Mouse (Mus musculus): ENCODE results near the gene Pakap. TPM values are rescaled to one million over a fixed set of nuclear protein-coding genes. Genes with fewer than 3 reads are reported as not detected.

Gene Pakap
- polyA plus RNA-seq, 1 experiment from 2014 or later = 1.7 TPM

DNA sequence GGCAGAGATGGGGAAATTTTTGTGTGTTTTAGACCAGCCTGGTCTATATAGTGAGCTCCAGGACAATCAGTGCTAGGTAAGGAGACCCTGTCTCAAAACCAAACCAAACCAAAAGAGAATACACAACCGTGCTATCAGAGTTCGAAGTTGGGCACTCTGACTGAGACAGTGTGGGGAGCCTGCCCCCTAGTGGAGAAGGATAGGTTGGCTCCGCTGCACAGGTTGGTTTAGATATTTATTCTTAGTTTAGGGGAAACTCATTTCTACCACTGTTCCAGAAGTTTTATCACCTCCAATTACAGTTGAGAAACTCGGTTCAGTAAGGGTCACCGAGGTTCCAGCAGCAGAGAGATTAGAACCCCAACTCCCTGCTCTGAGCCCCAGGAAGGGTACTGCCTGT, 336.2 kb downstream of the Pakap start:
- H3K4me2 ChIP-seq (ENCODE audit: low read depth, low read length) = no peak overlapping the region
- H3K27ac ChIP-seq (ENCODE audit: low read length) = no peak overlapping the region
- H3K36me3 ChIP-seq (ENCODE audit: control insufficient read depth, insufficient read depth) = no peaks in the 10 kb centered on the region
- H3K4me3 ChIP-seq (ENCODE audit: low read depth, low read length) = no peak overlapping the region
- H3K9me3 ChIP-seq (replicated peaks; ENCODE audit: control insufficient read depth, low read length) = no peaks in the 10 kb centered on the region
- ATAC-seq (ENCODE audit: low read depth) = no peak
- no peaks in the 10 kb centered on the region for H3K27me3 ChIP-seq (ENCODE audit: control insufficient read depth, insufficient read depth, low read depth, low read length)
- no peaks in the 10 kb centered on the region for H3K4me1 ChIP-seq (ENCODE audit: control insufficient read depth, low read depth, low read length)
- no peak overlapping the region for H3K9ac ChIP-seq (ENCODE audit: low read depth, low read length)
- WGBS (ENCODE audit: insufficient replicate concordance) = 8% methylated on average over 5 of the region's 5 CpGs

DNA sequence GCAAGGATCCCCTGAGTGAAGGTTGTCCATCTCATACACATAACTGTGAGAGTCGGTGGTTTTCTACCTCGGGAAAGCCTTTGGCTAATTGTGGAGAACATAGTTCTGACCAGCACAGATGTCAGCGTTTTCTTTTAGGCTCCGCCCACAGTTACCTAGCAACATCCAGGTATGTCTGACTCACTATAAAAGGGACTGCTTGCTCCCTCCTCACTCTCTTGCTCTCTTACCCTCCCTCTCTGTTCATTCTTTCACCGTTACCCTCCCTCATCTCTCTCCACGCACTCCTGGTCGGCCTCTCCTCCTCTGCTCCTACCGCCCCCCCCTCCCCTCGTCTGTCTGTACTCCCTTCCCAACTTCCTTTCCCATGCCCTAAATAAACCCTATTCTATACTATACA, 336.7 kb downstream of the Pakap start:
- H3K27me3 ChIP-seq (ENCODE audit: control insufficient read depth, insufficient read depth, low read depth, low read length) = no peaks in the 10 kb centered on the region

DNA sequence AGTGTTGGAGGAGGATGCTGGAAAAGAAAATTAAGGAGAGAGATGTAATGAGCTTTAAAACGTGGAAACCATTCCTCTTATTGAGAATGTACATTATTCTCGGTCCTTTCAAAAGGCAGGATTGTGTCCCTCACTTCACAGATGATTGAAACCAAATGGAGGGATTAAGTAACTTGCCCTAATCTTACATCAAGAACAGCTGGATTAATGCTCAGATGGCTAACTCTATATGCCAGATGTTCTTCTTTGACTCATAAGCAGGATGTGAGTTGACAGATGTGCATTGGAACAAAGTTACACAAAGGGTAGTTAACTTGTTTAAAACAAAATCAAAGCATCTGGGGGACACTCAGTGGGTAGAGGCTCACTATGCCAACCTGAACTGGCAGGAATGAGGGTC, 338.7 kb downstream of the Pakap start:
- Histone ChIP-seq H3K9ac (ENCODE audit: low read depth, low read length) (no peak overlapping the region), H3K36me3 (ENCODE audit: control insufficient read depth, insufficient read depth) (no peaks in the 10 kb centered on the region), H3K4me3 (ENCODE audit: low read depth, low read length) (no peak overlapping the region), H3K27ac (ENCODE audit: low read length) (no peak overlapping the region), H3K9me3 (replicated peaks; ENCODE audit: control insufficient read depth, low read length) (no peaks in the 10 kb centered on the region), H3K27me3 (ENCODE audit: control insufficient read depth, insufficient read depth, low read depth, low read length) (no peaks in the 10 kb centered on the region), H3K4me2 (ENCODE audit: low read depth, low read length) (no peak overlapping the region), H3K4me1 (ENCODE audit: control insufficient read depth, low read depth, low read length) (no peaks in the 10 kb centered on the region)
- 43% methylated on average over 2 of the region's 2 CpGs for WGBS (ENCODE audit: insufficient replicate concordance)
- ATAC-seq (ENCODE audit: low read depth) = no peak

More for the DNA sequence above, 336.7 kb downstream of the Pakap start:
- no peak for ATAC-seq (ENCODE audit: low read depth)
- H3K36me3 ChIP-seq (ENCODE audit: control insufficient read depth, insufficient read depth) = no peaks in the 10 kb centered on the region
- no peaks in the 10 kb centered on the region for H3K4me1 ChIP-seq (ENCODE audit: control insufficient read depth, low read depth, low read length)
- no peak overlapping the region for H3K9ac ChIP-seq (ENCODE audit: low read depth, low read length)
- no peak overlapping the region for H3K4me2 ChIP-seq (ENCODE audit: low read depth, low read length)
- H3K9me3 ChIP-seq (replicated peaks; ENCODE audit: control insufficient read depth, low read length) = no peaks in the 10 kb centered on the region
- no peak overlapping the region for H3K27ac ChIP-seq (ENCODE audit: low read length)
- H3K4me3 ChIP-seq (ENCODE audit: low read depth, low read length) = no peak overlapping the region
- 27% methylated on average over 9 of the region's 9 CpGs for WGBS (ENCODE audit: insufficient replicate concordance)

DNA sequence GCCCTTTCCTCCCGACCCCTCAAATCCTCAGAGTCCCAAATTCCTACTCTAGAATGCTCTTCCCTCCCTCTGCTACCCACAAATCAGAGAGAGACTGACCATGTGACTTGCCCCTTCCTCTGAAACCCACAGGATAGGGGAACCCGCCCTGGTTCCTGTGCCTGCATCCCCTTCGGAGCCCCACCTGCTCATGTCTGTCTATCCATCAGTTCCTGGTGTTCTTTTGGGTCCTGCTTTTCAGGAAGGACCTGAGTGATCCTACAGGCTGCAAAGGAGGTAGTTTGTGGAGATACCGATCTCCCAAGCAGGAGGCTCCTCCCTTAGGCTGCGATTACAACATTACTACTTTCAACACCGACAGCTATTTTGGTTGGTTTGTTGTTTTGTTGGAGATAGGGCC, 340.9 kb downstream of the Pakap start:
- Histone ChIP-seq H3K27ac (ENCODE audit: low read length) (no peak overlapping the region), H3K27me3 (ENCODE audit: control insufficient read depth, insufficient read depth, low read depth, low read length) (no peaks in the 10 kb centered on the region), H3K4me2 (ENCODE audit: low read depth, low read length) (no peak overlapping the region), H3K4me3 (ENCODE audit: low read depth, low read length) (no peak overlapping the region), H3K4me1 (ENCODE audit: control insufficient read depth, low read depth, low read length) (no peaks in the 10 kb centered on the region), H3K36me3 (ENCODE audit: control insufficient read depth, insufficient read depth) (no peaks in the 10 kb centered on the region), H3K9ac (ENCODE audit: low read depth, low read length) (no peak overlapping the region), H3K9me3 (replicated peaks; ENCODE audit: control insufficient read depth, low read length) (no peaks in the 10 kb centered on the region)
- 19% methylated on average over 6 of the region's 6 CpGs for whole genome bisulfite sequencing (ENCODE audit: insufficient replicate concordance)
- ATAC-seq (ENCODE audit: low read depth) = no peak

DNA sequence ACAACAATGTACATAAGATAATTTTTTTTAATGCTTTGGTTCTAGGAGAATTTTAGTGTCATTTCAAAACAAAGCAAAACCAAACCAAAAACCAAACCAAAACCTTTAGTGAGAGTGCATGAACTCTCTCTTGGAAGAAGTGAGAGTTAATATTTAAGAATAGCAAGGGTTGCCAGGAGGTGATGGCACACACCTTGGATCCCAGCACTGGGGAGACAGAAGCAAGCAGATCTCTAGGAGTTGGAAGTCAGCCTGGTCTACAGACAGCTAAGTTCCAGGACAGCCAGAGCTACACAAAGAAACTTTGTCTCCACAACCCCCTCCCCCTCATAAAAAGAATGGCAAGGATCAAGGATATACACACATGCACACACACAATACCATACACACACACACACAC, 345.0 kb downstream of the Pakap start:
- Histone ChIP-seq H3K4me3 (ENCODE audit: low read depth, low read length) (no peak overlapping the region), H3K9ac (ENCODE audit: low read depth, low read length) (no peak overlapping the region), H3K9me3 (replicated peaks; ENCODE audit: control insufficient read depth, low read length) (no peaks in the 10 kb centered on the region), H3K4me1 (ENCODE audit: control insufficient read depth, low read depth, low read length) (no peaks in the 10 kb centered on the region), H3K27me3 (ENCODE audit: control insufficient read depth, insufficient read depth, low read depth, low read length) (no peaks in the 10 kb centered on the region), H3K27ac (ENCODE audit: low read length) (no peak overlapping the region), H3K36me3 (ENCODE audit: control insufficient read depth, insufficient read depth) (no peaks in the 10 kb centered on the region), H3K4me2 (ENCODE audit: low read depth, low read length) (no peak overlapping the region)
- no peak for ATAC-seq (ENCODE audit: low read depth)

DNA sequence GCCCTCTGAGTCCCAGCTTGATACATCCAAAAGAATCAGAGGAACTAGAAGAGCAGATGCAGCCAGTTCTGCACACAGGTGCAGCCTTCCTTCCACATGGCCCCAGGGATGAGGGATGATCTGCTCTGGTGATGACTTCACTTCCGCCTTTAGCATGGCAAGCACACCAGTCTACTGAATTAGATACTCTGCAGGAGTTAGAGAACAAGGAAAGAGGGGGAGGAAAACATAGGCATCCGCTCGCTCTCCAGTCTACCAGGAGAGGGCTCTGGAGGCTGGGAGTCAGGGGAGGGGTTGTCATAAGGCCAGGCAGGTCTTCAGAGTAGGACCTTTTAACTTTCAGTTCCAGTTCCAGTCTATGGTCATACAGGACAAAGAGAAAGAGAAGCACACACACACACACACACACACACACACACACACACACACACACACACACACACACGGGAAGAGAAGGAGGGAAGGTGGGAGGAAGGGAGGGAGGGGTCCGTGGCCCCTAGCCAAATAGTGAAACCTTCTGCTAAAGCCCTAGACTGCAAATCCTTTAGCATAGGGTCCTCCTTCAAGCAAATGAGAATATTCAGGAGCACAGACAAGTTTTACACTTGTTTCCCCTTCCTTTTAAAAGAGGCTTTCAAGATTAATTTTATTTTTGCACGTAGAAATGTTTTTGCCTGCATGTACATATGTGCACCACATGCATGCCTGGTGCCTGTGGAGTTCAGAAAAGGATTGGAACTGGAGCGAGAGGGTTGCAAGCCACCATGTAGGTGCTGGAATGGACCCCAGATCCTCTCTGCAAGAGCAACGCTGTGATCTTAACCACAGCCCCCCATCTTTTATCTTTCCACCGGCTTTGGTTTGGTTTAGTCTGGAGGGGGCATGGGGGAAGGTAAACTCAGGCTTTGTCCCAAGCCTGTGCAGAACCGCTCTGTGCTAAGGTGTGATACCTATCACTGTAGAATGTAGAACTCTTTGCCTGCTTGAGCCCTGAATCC, 346.5 kb downstream of the Pakap start:
- Histone ChIP-seq H3K4me1 (ENCODE audit: control insufficient read depth, low read depth, low read length) (no peaks in the 10 kb centered on the region), H3K27me3 (ENCODE audit: control insufficient read depth, insufficient read depth, low read depth, low read length) (no peaks in the 10 kb centered on the region), H3K4me2 (ENCODE audit: low read depth, low read length) (no peak overlapping the region), H3K36me3 (ENCODE audit: control insufficient read depth, insufficient read depth) (no peaks in the 10 kb centered on the region), H3K9me3 (replicated peaks; ENCODE audit: control insufficient read depth, low read length) (no peaks in the 10 kb centered on the region), H3K9ac (ENCODE audit: low read depth, low read length) (no peak overlapping the region), H3K27ac (ENCODE audit: low read length) (no peak overlapping the region), H3K4me3 (ENCODE audit: low read depth, low read length) (no peak overlapping the region)
- 58% methylated on average over 10 of the region's 10 CpGs for WGBS (ENCODE audit: insufficient replicate concordance)
- no peak for ATAC-seq (ENCODE audit: low read depth)

DNA sequence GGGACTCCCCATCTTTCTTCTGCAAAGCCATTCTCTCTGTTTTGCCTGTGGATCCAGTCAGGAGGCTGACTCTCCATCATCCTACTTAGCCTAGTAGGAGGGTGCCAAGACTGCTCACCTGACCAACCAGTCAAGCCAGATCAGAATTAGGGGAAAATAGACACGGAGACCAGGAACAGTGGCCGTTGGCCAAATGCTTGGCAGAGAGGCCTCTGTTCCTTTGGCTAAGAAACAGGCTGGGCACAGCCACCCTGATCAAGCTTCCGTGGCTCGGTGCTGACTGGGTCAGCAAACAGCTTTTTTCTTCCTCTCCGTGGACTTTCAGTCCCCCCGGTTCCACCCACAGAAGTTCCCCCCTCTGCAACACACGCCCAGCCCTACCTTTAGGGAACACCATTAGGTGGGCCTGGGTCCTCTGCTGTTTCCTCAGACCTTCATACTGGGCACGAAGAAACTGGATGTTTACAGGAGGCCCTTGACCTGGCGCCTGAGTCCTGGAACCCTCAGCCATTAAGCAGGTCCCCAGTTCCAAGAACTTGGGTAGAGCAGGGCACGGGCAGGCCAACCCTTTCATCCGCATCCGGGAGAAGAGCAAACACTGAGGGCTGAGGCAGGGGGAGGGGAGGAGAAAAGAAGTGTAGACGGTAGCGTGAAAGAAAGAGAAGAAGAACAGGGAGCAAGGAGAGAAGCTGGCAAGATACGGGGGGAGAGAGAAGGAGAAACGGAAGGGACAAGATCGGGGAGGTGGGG, 347.4 kb downstream of the Pakap start:
- Histone ChIP-seq H3K27ac (ENCODE audit: low read length) (no peak overlapping the region), H3K36me3 (ENCODE audit: control insufficient read depth, insufficient read depth) (no peaks in the 10 kb centered on the region), H3K9me3 (replicated peaks; ENCODE audit: control insufficient read depth, low read length) (no peaks in the 10 kb centered on the region), H3K4me2 (ENCODE audit: low read depth, low read length) (peak overlapping the region; percentile 48), H3K4me3 (ENCODE audit: low read depth, low read length) (peak overlapping the region; percentile 20; the same call in 1 of the 2 replicates), H3K4me1 (ENCODE audit: control insufficient read depth, low read depth, low read length) (no peaks in the 10 kb centered on the region), H3K9ac (ENCODE audit: low read depth, low read length) (no peak overlapping the region), H3K27me3 (ENCODE audit: control insufficient read depth, insufficient read depth, low read depth, low read length) (no peaks in the 10 kb centered on the region)
- ATAC-seq (ENCODE audit: low read depth) = no peak
- WGBS (ENCODE audit: insufficient replicate concordance) = 25% methylated on average over 17 of the region's 17 CpGs

DNA sequence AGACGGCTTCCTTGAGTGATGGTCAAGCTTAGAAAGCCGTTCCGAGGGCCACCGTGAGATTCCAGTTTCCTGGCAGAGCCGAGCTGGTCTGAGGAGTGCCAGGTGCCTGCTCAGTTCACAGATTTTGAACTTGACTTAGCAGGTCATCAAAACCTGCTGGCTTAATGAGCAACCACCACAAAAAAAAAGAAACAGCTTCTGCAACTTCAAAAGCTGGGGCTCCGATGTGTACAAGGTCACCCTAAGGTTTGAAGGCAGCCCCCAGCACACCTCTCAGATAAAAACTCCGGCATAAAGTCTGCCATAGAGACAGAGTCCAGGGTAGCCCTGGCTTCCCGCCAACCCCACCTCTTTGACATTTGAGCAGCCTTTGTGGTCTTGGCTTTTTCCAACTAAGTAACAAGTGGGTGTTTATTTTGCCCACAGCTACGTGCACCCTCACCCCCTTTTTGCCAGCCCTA, 348.3 kb downstream of the Pakap start, which contains the start of gene D630039A03Rik:
Gene D630039A03Rik (minus strand): TSS at position 97 of the 461 bp plus-strand sequence.
- Histone ChIP-seq H3K36me3 (ENCODE audit: control insufficient read depth, insufficient read depth) (no peaks in the 10 kb centered on the region), H3K4me2 (ENCODE audit: low read depth, low read length) (peak within 1 kb of the TSS; percentile 48), H3K9me3 (replicated peaks; ENCODE audit: control insufficient read depth, low read length) (no peaks in the 10 kb centered on the region), H3K27ac (ENCODE audit: low read length) (no peak within 1 kb of the TSS), H3K9ac (ENCODE audit: low read depth, low read length) (no peak within 1 kb of the TSS), H3K4me1 (ENCODE audit: control insufficient read depth, low read depth, low read length) (no peaks in the 10 kb centered on the region), H3K4me3 (ENCODE audit: low read depth, low read length) (peak within 1 kb of the TSS; percentile 20; the same call in 1 of the 2 replicates), H3K27me3 (ENCODE audit: control insufficient read depth, insufficient read depth, low read depth, low read length) (no peaks in the 10 kb centered on the region)
- WGBS (ENCODE audit: insufficient replicate concordance) = 29% methylated on average over 9 of the region's 9 CpGs
- ATAC-seq (ENCODE audit: low read depth) = no peak

DNA sequence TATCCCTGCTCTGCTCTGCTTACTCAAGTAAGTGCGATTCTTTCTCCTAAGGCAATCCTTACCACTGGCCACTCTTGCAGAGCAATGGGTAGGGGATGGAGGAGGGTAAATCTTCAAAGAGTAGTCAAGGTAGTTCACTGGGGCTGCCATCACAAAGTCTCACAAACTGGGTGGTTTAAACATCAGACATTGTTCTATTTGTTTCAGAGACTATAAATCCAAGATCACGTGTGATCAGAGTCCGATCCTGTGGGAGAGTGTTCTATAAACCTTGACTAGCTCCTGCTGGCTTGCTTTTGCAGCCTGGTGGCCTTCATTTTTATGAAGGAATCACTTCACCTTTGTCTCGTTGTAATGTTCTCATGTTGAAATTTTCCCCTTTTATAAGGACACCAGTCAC, 348.7 kb downstream of the Pakap start:
- Histone ChIP-seq H3K36me3 (ENCODE audit: control insufficient read depth, insufficient read depth) (no peaks in the 10 kb centered on the region), H3K9ac (ENCODE audit: low read depth, low read length) (no peak overlapping the region), H3K4me1 (ENCODE audit: control insufficient read depth, low read depth, low read length) (no peaks in the 10 kb centered on the region), H3K4me2 (ENCODE audit: low read depth, low read length) (no peak overlapping the region), H3K27ac (ENCODE audit: low read length) (no peak overlapping the region), H3K4me3 (ENCODE audit: low read depth, low read length) (no peak overlapping the region), H3K27me3 (ENCODE audit: control insufficient read depth, insufficient read depth, low read depth, low read length) (no peaks in the 10 kb centered on the region), H3K9me3 (replicated peaks; ENCODE audit: control insufficient read depth, low read length) (no peaks in the 10 kb centered on the region)
- 54% methylated on average over 4 of the region's 4 CpGs for WGBS (ENCODE audit: insufficient replicate concordance)
- ATAC-seq (ENCODE audit: low read depth) = no peak

All from liver, embryonic 16.5 days (tissue).